Mouse (Mus musculus): ENCODE measurements at regions not wholly inside any gene's neighbourhood (a gene's known extent, or its start where the extent isn't known, plus 50 kb on each side); places are given as distances from the start of the nearest gene placed in this dataset.

- Histone ChIP-seq H3K27me3 (replicated peaks) (peaks cover 42% of the 10 kb centered on the region), H3K4me1 (peaks cover 11% of the 10 kb centered on the region), H3K4me3 (replicated peaks) (no peak overlapping the region), H3K9me3 (no peaks in the 10 kb centered on the region), H3K36me3 (replicated peaks; ENCODE audit: low read length) (no peaks in the 10 kb centered on the region)
- TF ChIP-seq FLI1 (IDR thresholded peaks at IDR 0.05; ENCODE audit: low read length) = no peak
- no peak for TF ChIP-seq GATA1 (IDR thresholded peaks at IDR 0.05; ENCODE audit: borderline replicate concordance, low read length)
These were observed 257.4 kb upstream of the Hs6st1 start for GRCm38 (mm10) chr1:35810571-35811342.

- H3K4me3 ChIP-seq (replicated peaks) = no peak overlapping the region
- no peaks in the 10 kb centered on the region for H3K36me3 ChIP-seq (replicated peaks; ENCODE audit: low read length)
- H3K9me3 ChIP-seq = no peaks in the 10 kb centered on the region
- H3K4me1 ChIP-seq = peaks cover 17% of the 10 kb centered on the region
- H3K27me3 ChIP-seq (replicated peaks) = peaks cover 44% of the 10 kb centered on the region
- TF ChIP-seq FLI1 (IDR thresholded peaks at IDR 0.05; ENCODE audit: low read length) = no peak
These were observed 256.8 kb upstream of the Hs6st1 start for GRCm38 (mm10) chr1:35811380-35811779.

- H3K4me1 ChIP-seq = peaks cover 17% of the 10 kb centered on the region
- H3K27me3 ChIP-seq (replicated peaks) = peaks cover 44% of the 10 kb centered on the region
- no peak overlapping the region for H3K4me3 ChIP-seq (replicated peaks)
- TF ChIP-seq FLI1 (IDR thresholded peaks at IDR 0.05; ENCODE audit: low read length) = no peak
- TF ChIP-seq GATA1 (IDR thresholded peaks at IDR 0.05; ENCODE audit: borderline replicate concordance, low read length) = no peak
- no peaks in the 10 kb centered on the region for H3K9me3 ChIP-seq
- H3K36me3 ChIP-seq (replicated peaks; ENCODE audit: low read length) = no peaks in the 10 kb centered on the region
These were observed 256.4 kb upstream of the Hs6st1 start for GRCm38 (mm10) chr1:35811795-35812194.

- no peak for TF ChIP-seq FLI1 (IDR thresholded peaks at IDR 0.05; ENCODE audit: low read length)
- no peak for TF ChIP-seq GATA1 (IDR thresholded peaks at IDR 0.05; ENCODE audit: borderline replicate concordance, low read length)
- peaks cover 45% of the 10 kb centered on the region for H3K27me3 ChIP-seq (replicated peaks)
- H3K9me3 ChIP-seq = no peaks in the 10 kb centered on the region
- no peak overlapping the region for H3K4me3 ChIP-seq (replicated peaks)
- peaks cover 17% of the 10 kb centered on the region for H3K4me1 ChIP-seq
- no peaks in the 10 kb centered on the region for H3K36me3 ChIP-seq (replicated peaks; ENCODE audit: low read length)
These were observed 254.6 kb upstream of the Hs6st1 start for GRCm38 (mm10) chr1:35813625-35814024.

- peaks cover 2% of the 10 kb centered on the region for H3K9me3 ChIP-seq
- no peaks in the 10 kb centered on the region for H3K36me3 ChIP-seq (replicated peaks; ENCODE audit: low read length)
- TF ChIP-seq GATA1 (IDR thresholded peaks at IDR 0.05; ENCODE audit: borderline replicate concordance, low read length) = no peak
- TF ChIP-seq FLI1 (IDR thresholded peaks at IDR 0.05; ENCODE audit: low read length) = no peak
- H3K4me1 ChIP-seq = peaks cover 17% of the 10 kb centered on the region
- peaks cover 45% of the 10 kb centered on the region for H3K27me3 ChIP-seq (replicated peaks)
- H3K4me3 ChIP-seq (replicated peaks) = no peak overlapping the region
These were observed 254.0 kb upstream of the Hs6st1 start for GRCm38 (mm10) chr1:35814207-35814606.

- Histone ChIP-seq H3K4me3 (replicated peaks) (no peak overlapping the region), H3K4me1 (peaks cover 17% of the 10 kb centered on the region), H3K27me3 (replicated peaks) (peaks cover 42% of the 10 kb centered on the region), H3K36me3 (replicated peaks; ENCODE audit: low read length) (no peaks in the 10 kb centered on the region), H3K9me3 (peaks cover 7% of the 10 kb centered on the region)
- TF ChIP-seq GATA1 (IDR thresholded peaks at IDR 0.05; ENCODE audit: borderline replicate concordance, low read length) (no peak), FLI1 (IDR thresholded peaks at IDR 0.05; ENCODE audit: low read length) (no peak)
These were observed 253.4 kb upstream of the Hs6st1 start for GRCm38 (mm10) chr1:35814751-35815150.

- H3K4me3 ChIP-seq (replicated peaks) = no peak overlapping the region
- peaks cover 17% of the 10 kb centered on the region for H3K9me3 ChIP-seq
- TF ChIP-seq GATA1 (IDR thresholded peaks at IDR 0.05; ENCODE audit: borderline replicate concordance, low read length) (no peak), FLI1 (IDR thresholded peaks at IDR 0.05; ENCODE audit: low read length) (no peak)
- H3K27me3 ChIP-seq (replicated peaks) = peaks cover 42% of the 10 kb centered on the region
- H3K4me1 ChIP-seq = peaks cover 4% of the 10 kb centered on the region; the same call in 1 of the 2 replicates
- H3K36me3 ChIP-seq (replicated peaks; ENCODE audit: low read length) = no peaks in the 10 kb centered on the region
These were observed 246.4 kb upstream of the Hs6st1 start for GRCm38 (mm10) chr1:35821791-35822190.

- Histone ChIP-seq H3K4me3 (replicated peaks) (no peak overlapping the region), H3K36me3 (replicated peaks; ENCODE audit: low read length) (no peaks in the 10 kb centered on the region), H3K27me3 (replicated peaks) (peaks cover 43% of the 10 kb centered on the region), H3K4me1 (peaks cover 4% of the 10 kb centered on the region; the same call in 1 of the 2 replicates), H3K9me3 (peaks cover 17% of the 10 kb centered on the region)
- TF ChIP-seq FLI1 (IDR thresholded peaks at IDR 0.05; ENCODE audit: low read length) (no peak), GATA1 (IDR thresholded peaks at IDR 0.05; ENCODE audit: borderline replicate concordance, low read length) (no peak)
These were observed 245.6 kb upstream of the Hs6st1 start for GRCm38 (mm10) chr1:35822376-35823202.

GRCm38 (mm10) chr1:35823496-35823895 lies 244.7 kb upstream of the Hs6st1 start:
- Histone ChIP-seq H3K4me3 (replicated peaks) (no peak overlapping the region), H3K9me3 (peaks cover 20% of the 10 kb centered on the region), H3K4me1 (peaks cover 4% of the 10 kb centered on the region; the same call in 1 of the 2 replicates), H3K36me3 (replicated peaks; ENCODE audit: low read length) (no peaks in the 10 kb centered on the region), H3K27me3 (replicated peaks) (peaks cover 39% of the 10 kb centered on the region)
- TF ChIP-seq GATA1 (IDR thresholded peaks at IDR 0.05; ENCODE audit: borderline replicate concordance, low read length) = no peak
- TF ChIP-seq FLI1 (IDR thresholded peaks at IDR 0.05; ENCODE audit: low read length) = no peak

Measured in megakaryocyte, embryonic 14.5 days (primary cell).